Mouse (Mus musculus) spleen, adult 2 months (tissue): ENCODE measurements around the gene Camta1.

Experiments
- CTCF ChIP-seq: fragments of 200-500 bp; IDR thresholded peaks from 2 replicates; pipeline ENCODE4 v1.5.1; 2011; ENCODE audit warnings: mild to moderate bottlenecking, inconsistent platforms; ENCODE audit not compliant: insufficient read depth, insufficient read length, insufficient replicate concordance; ENCODE audit errors: extremely low read depth
- POLR2A ChIP-seq: fragments of 200-500 bp; IDR thresholded peaks from 2 replicates; pipeline ENCODE4 v1.6.1; 2011; ENCODE audit warnings: low read depth, low read length, inconsistent platforms

- no peak for TF ChIP-seq CTCF
- TF ChIP-seq POLR2A: no peak
Observed at GRCm38 (mm10) chr4:151170658-151171057, 691.0 kb downstream of the Camta1 start.
